Mouse (Mus musculus) right cerebral cortex, postnatal 36 days (tissue): ENCODE data around the gene Dgat2l6.

Source experiments
- DNase-seq, 2 experiments: peaks; one replicate each; pipeline ENCODE4 v3.0.0; 2022; ENCODE audit warnings: low spot score in 2 of 2, mixed read lengths in 1 of 2

Dgat2l6 gene

GRCm38 (mm10) chrX:100524471-100524870, at the start of gene Dgat2l6:
TSS of gene Dgat2l6 (plus strand) at chrX:100524838.
- DNase-seq: no peak

GRCm38 (mm10) chrX:100475569-100476223, 48.9 kb upstream of the Dgat2l6 start:
- no peak for DNase-seq

- peak; percentile 20 to 22 for DNase-seq
Observed at GRCm38 (mm10) chrX:100480317-100480716, 44.3 kb upstream of the Dgat2l6 start.

- DNase-seq: no peak
Observed at GRCm38 (mm10) chrX:100493500-100494067, 31.1 kb upstream of the Dgat2l6 start.

- DNase-seq: peak; percentile 75 to 84
Observed at GRCm38 (mm10) chrX:100494068-100494978, 30.3 kb upstream of the Dgat2l6 start, which contains the start of gene Igbp1. TSS of gene Igbp1 (plus strand) at chrX:100494291.

- no peak for DNase-seq
Observed at GRCm38 (mm10) chrX:100504175-100504851, 20.3 kb upstream of the Dgat2l6 start.

- no peak for DNase-seq
Observed at GRCm38 (mm10) chrX:100508164-100508563, 16.5 kb upstream of the Dgat2l6 start.

- no peak for DNase-seq
Observed at GRCm38 (mm10) chrX:100509921-100510320, 14.7 kb upstream of the Dgat2l6 start.

- peak; percentile 14 to 28 for DNase-seq
Observed at GRCm38 (mm10) chrX:100516683-100517082, 8.0 kb upstream of the Dgat2l6 start.

GRCm38 (mm10) chrX:100517626-100518025, 7.0 kb upstream of the Dgat2l6 start:
- peak; percentile 20 to 56 for DNase-seq

GRCm38 (mm10) chrX:100518532-100518931, 6.1 kb upstream of the Dgat2l6 start:
- DNase-seq: no peak

GRCm38 (mm10) chrX:100556026-100556425, 31.4 kb downstream of the Dgat2l6 start:
- DNase-seq: no peak

- DNase-seq: peak in 1 of 2 experiments; percentile 11
Observed at GRCm38 (mm10) chrX:100565696-100566095, 41.1 kb downstream of the Dgat2l6 start.

GRCm38 (mm10) chrX:100571951-100572350, 47.3 kb downstream of the Dgat2l6 start, which contains the start of gene Awat1:
TSS of gene Awat1 (plus strand) at chrX:100572251.
- DNase-seq: no peak

- no peak for DNase-seq
Observed at GRCm38 (mm10) chrX:100594791-100595190, 70.2 kb downstream of the Dgat2l6 start, which contains the start of gene P2ry4. TSS of gene P2ry4 (minus strand) at chrX:100594869.
